Mouse (Mus musculus): ENCODE results near the gene Map3k13. TPM values are rescaled to one million over a fixed set of nuclear protein-coding genes. Genes with fewer than 3 reads are reported as not detected.

Gene Map3k13
- polyA plus RNA-seq (2015; fragmentation: Nextera tagmentation; extraction: Ambion mirVana) = 7.0 and 7.5 TPM in 2 replicates

- ATAC-seq (replicated peaks) = peak; percentile 99
- 2% methylated on average over 47 of the region's 47 CpGs for WGBS
These were observed at the start of gene Map3k13 for GRCm38 (mm10) chr16:21793875-21794696. TSS of gene Map3k13 (plus strand) at chr16:21794346.

GRCm38 (mm10) chr16:21758447-21758846 is 35.7 kb upstream of the Map3k13 start:
- ATAC-seq (replicated peaks) = no peak
- no peak overlapping the region for H3K27ac ChIP-seq
- no peak overlapping the region for H3K4me2 ChIP-seq
- no peak overlapping the region for H3K4me3 ChIP-seq
- no peaks in the 10 kb centered on the region for H3K27me3 ChIP-seq (replicated peaks)
- no peaks in the 10 kb centered on the region; the same call in 1 of the 2 replicates for H3K36me3 ChIP-seq (replicated peaks)
- 88% methylated on average over 1 of the region's 1 CpGs for WGBS
- no peaks in the 10 kb centered on the region for H3K9me3 ChIP-seq
- no peak overlapping the region for H3K9ac ChIP-seq
- H3K4me1 ChIP-seq = no peaks in the 10 kb centered on the region

More at GRCm38 (mm10) chr16:21793875-21794696, at the start of gene Map3k13:
- Histone ChIP-seq H3K4me2 (peak within 1 kb of the TSS; percentile 79), H3K36me3 (replicated peaks) (peaks cover under 1% of the 10 kb centered on the region; the same call in 1 of the 2 replicates), H3K4me3 (peak within 1 kb of the TSS; percentile 93), H3K9me3 (no peaks in the 10 kb centered on the region), H3K27ac (peak within 1 kb of the TSS; percentile 86), H3K27me3 (replicated peaks) (no peaks in the 10 kb centered on the region), H3K4me1 (peaks cover 17% of the 10 kb centered on the region), H3K9ac (peak within 1 kb of the TSS; percentile 90)

DNA sequence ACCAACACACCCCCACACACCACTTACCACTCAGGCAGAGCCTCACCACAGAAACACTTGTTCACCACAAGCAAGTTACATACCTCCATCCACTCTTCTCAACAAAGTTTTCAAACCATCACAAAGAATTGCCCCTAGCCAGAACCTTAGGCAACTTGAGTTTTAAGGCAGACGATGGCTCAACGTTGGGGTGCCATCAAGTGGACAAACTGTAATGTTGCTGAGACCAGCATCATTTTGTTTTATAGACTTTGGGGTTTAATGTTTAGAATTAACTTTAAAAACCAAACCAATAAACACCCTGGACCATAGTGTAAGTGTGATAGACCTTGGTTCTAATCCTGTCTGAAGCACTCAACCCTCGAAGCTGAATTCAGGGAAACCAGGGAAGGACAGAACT is 25.9 kb upstream of the Map3k13 start:
- H3K36me3 ChIP-seq (replicated peaks) = no peaks in the 10 kb centered on the region
- no peak overlapping the region for H3K27ac ChIP-seq
- H3K4me1 ChIP-seq = no peaks in the 10 kb centered on the region
- H3K4me2 ChIP-seq = no peak overlapping the region
- ATAC-seq (replicated peaks) = no peak
- H3K4me3 ChIP-seq = no peak overlapping the region
- no peaks in the 10 kb centered on the region for H3K9me3 ChIP-seq
- 72% methylated on average over 3 of the region's 3 CpGs for WGBS
- no peak overlapping the region for H3K9ac ChIP-seq
- no peaks in the 10 kb centered on the region for H3K27me3 ChIP-seq (replicated peaks)

DNA sequence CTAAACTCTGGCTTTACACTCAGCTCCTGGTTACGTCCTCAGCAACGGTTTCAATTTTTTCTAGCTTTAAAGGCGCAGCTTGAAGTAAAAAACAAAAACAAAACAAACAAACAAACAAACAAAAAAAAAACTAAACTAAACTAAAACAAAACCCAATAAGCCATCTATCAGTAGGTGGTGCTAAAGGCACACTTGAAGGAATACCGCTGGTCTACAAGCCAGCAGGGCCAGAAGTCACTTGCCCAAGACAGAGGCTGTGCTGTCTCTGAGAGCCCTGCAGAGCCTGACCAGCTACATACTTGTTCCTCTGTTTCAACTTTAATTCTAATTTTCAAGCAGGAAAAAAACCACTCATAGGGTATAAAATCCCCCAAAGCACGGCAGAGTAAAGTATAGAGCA is 24.5 kb upstream of the Map3k13 start:
- H3K9ac ChIP-seq = no peak overlapping the region
- H3K4me3 ChIP-seq = no peak overlapping the region
- H3K27ac ChIP-seq = no peak overlapping the region
- H3K36me3 ChIP-seq (replicated peaks) = no peaks in the 10 kb centered on the region
- no peaks in the 10 kb centered on the region for H3K27me3 ChIP-seq (replicated peaks)
- ATAC-seq (replicated peaks) = no peak
- no peaks in the 10 kb centered on the region for H3K9me3 ChIP-seq
- H3K4me2 ChIP-seq = no peak overlapping the region
- no peaks in the 10 kb centered on the region for H3K4me1 ChIP-seq
- 75% methylated on average over 5 of the region's 5 CpGs for WGBS

GRCm38 (mm10) chr16:21774725-21775124 is 19.4 kb upstream of the Map3k13 start:
- 86% methylated on average over 4 of the region's 4 CpGs for WGBS
- Histone ChIP-seq H3K4me3 (no peak overlapping the region), H3K4me1 (no peaks in the 10 kb centered on the region), H3K27me3 (replicated peaks) (no peaks in the 10 kb centered on the region), H3K36me3 (replicated peaks) (no peaks in the 10 kb centered on the region), H3K9ac (no peak overlapping the region), H3K9me3 (no peaks in the 10 kb centered on the region), H3K4me2 (no peak overlapping the region), H3K27ac (no peak overlapping the region)
- no peak for ATAC-seq (replicated peaks)

GRCm38 (mm10) chr16:21778293-21778866 is 15.8 kb upstream of the Map3k13 start:
- ATAC-seq (replicated peaks) = no peak
- Histone ChIP-seq H3K27ac (no peak overlapping the region), H3K27me3 (replicated peaks) (no peaks in the 10 kb centered on the region), H3K4me1 (no peaks in the 10 kb centered on the region), H3K9ac (no peak overlapping the region), H3K4me2 (peak overlapping the region; percentile 22; the same call in 1 of the 2 replicates), H3K4me3 (peak overlapping the region; percentile 19; the same call in 1 of the 2 replicates), H3K36me3 (replicated peaks) (no peaks in the 10 kb centered on the region), H3K9me3 (no peaks in the 10 kb centered on the region)
- WGBS = 41% methylated on average over 3 of the region's 3 CpGs

- H3K27me3 ChIP-seq (replicated peaks) = no peaks in the 10 kb centered on the region
- no peak overlapping the region for H3K4me2 ChIP-seq
- no peaks in the 10 kb centered on the region for H3K9me3 ChIP-seq
- no peak overlapping the region for H3K4me3 ChIP-seq
- ATAC-seq (replicated peaks) = no peak
- H3K36me3 ChIP-seq (replicated peaks) = no peaks in the 10 kb centered on the region
- H3K9ac ChIP-seq = no peak overlapping the region
- H3K27ac ChIP-seq = no peak overlapping the region
- no peaks in the 10 kb centered on the region for H3K4me1 ChIP-seq
- WGBS = 94% methylated on average over 4 of the region's 4 CpGs
These were observed 15.0 kb upstream of the Map3k13 start for GRCm38 (mm10) chr16:21779149-21779548.

- Histone ChIP-seq H3K9ac (no peak overlapping the region), H3K36me3 (replicated peaks) (no peaks in the 10 kb centered on the region), H3K27ac (no peak overlapping the region), H3K4me1 (no peaks in the 10 kb centered on the region), H3K4me3 (no peak overlapping the region), H3K9me3 (no peaks in the 10 kb centered on the region), H3K27me3 (replicated peaks) (no peaks in the 10 kb centered on the region), H3K4me2 (no peak overlapping the region)
- ATAC-seq (replicated peaks) = no peak
- 82% methylated on average over 3 of the region's 3 CpGs for WGBS
These were observed 12.9 kb upstream of the Map3k13 start for GRCm38 (mm10) chr16:21781277-21781676.

DNA sequence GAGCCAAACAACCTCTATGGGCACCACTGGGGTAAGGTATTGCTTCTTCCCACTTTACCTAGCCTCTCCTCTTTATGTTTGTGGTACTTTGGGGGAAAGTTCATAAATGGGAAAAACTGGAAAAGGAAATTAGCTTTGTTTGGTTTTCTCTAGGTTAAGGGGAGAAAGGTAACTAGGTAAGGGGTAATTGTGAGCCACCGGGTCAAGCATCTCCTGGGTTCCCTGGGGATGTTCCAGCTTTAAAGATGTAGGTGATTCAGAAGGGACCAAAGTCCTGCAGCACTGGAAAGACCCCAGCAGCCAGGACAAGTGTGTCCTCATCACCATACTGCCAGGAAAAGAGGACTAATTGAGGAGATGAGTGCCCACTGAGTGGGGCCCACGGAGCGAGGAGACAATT is 12.3 kb upstream of the Map3k13 start:
- no peaks in the 10 kb centered on the region for H3K4me1 ChIP-seq
- WGBS = 87% methylated on average over 3 of the region's 3 CpGs
- H3K27ac ChIP-seq = no peak overlapping the region
- no peak overlapping the region for H3K4me2 ChIP-seq
- no peaks in the 10 kb centered on the region for H3K9me3 ChIP-seq
- no peak overlapping the region for H3K9ac ChIP-seq
- no peaks in the 10 kb centered on the region for H3K36me3 ChIP-seq (replicated peaks)
- no peak overlapping the region for H3K4me3 ChIP-seq
- no peak for ATAC-seq (replicated peaks)
- H3K27me3 ChIP-seq (replicated peaks) = no peaks in the 10 kb centered on the region

- no peaks in the 10 kb centered on the region for H3K9me3 ChIP-seq
- ATAC-seq (replicated peaks) = no peak
- H3K27ac ChIP-seq = no peak overlapping the region
- 79% methylated on average over 2 of the region's 2 CpGs for WGBS
- H3K36me3 ChIP-seq (replicated peaks) = no peaks in the 10 kb centered on the region
- no peak overlapping the region for H3K4me2 ChIP-seq
- H3K27me3 ChIP-seq (replicated peaks) = no peaks in the 10 kb centered on the region
- H3K4me1 ChIP-seq = peaks cover 7% of the 10 kb centered on the region; the same call in 1 of the 2 replicates
- no peak overlapping the region for H3K4me3 ChIP-seq
- H3K9ac ChIP-seq = no peak overlapping the region
These were observed 11.3 kb upstream of the Map3k13 start for GRCm38 (mm10) chr16:21782807-21783206.

- peaks cover 10% of the 10 kb centered on the region; the same call in 1 of the 2 replicates for H3K4me1 ChIP-seq
- H3K27me3 ChIP-seq (replicated peaks) = no peaks in the 10 kb centered on the region
- H3K4me2 ChIP-seq = no peak overlapping the region
- 75% methylated on average over 4 of the region's 4 CpGs for WGBS
- ATAC-seq (replicated peaks) = no peak
- H3K27ac ChIP-seq = no peak overlapping the region
- H3K9me3 ChIP-seq = no peaks in the 10 kb centered on the region
- H3K9ac ChIP-seq = no peak overlapping the region
- H3K36me3 ChIP-seq (replicated peaks) = no peaks in the 10 kb centered on the region
- H3K4me3 ChIP-seq = no peak overlapping the region
These were observed 9.1 kb upstream of the Map3k13 start for GRCm38 (mm10) chr16:21785000-21785399.

DNA sequence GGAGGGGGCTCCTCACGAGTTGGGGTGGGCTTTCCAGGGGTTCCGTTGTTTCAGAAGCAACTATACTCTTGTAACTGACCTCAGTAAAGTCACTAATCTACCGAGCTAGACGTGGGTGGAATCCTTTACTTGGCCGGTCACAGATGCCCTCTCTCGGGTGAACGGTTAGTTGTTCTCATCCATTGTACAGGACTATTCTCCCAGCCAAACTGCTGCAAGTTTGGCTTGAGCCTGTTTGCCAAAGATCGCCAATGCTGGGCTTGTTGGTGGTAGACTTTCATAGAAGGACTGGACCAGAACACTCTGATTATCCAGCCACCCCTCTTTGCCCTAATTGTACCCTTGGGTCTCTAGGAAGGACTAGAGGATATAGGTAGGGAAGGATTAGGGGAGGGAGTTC is 7.8 kb upstream of the Map3k13 start:
- ATAC-seq (replicated peaks) = no peak
- no peaks in the 10 kb centered on the region for H3K9me3 ChIP-seq
- no peak overlapping the region for H3K27ac ChIP-seq
- WGBS = 86% methylated on average over 8 of the region's 8 CpGs
- H3K9ac ChIP-seq = no peak overlapping the region
- H3K4me2 ChIP-seq = no peak overlapping the region
- no peaks in the 10 kb centered on the region for H3K36me3 ChIP-seq (replicated peaks)
- H3K27me3 ChIP-seq (replicated peaks) = no peaks in the 10 kb centered on the region
- H3K4me3 ChIP-seq = no peak overlapping the region
- H3K4me1 ChIP-seq = peaks cover 10% of the 10 kb centered on the region; the same call in 1 of the 2 replicates

Data from midbrain, embryonic 15.5 days (tissue).